Mouse (Mus musculus): ENCODE measurements around the gene Gm44511.
"Not testable (repeated sequence)": the region's sequence is repeated elsewhere in the genome, so short reads cannot be mapped to it uniquely, and the experiment has no call there.

Gene Gm44511

GRCm38 (mm10) chr6:128808532-128808931 lies 17.6 kb downstream of the Gm44511 start:
- in situ Hi-C loops (cut with MboI; ENCODE audit: low pct_unique_long_range_greater_than_20kb in 1 of 2, low sequenced_read_pairs in 2 of 2, unreplicated experiment in 1 of 2) = no loop called here

GRCm38 (mm10) chr6:128807021-128807420 lies 19.1 kb downstream of the Gm44511 start:
- in situ Hi-C loops (cut with MboI; ENCODE audit: low pct_unique_long_range_greater_than_20kb in 1 of 2, low sequenced_read_pairs in 2 of 2, unreplicated experiment in 1 of 2) = no loop called here

- in situ Hi-C loops (cut with MboI; ENCODE audit: low pct_unique_long_range_greater_than_20kb in 1 of 2, low sequenced_read_pairs in 2 of 2, unreplicated experiment in 1 of 2) = not testable (repeated sequence)
These were observed 21.1 kb downstream of the Gm44511 start for GRCm38 (mm10) chr6:128804823-128805640.

- in situ Hi-C loops (cut with MboI; ENCODE audit: low pct_unique_long_range_greater_than_20kb in 1 of 2, low sequenced_read_pairs in 2 of 2, unreplicated experiment in 1 of 2) = no loop called here
These were observed 22.9 kb downstream of the Gm44511 start for GRCm38 (mm10) chr6:128802999-128803857.

GRCm38 (mm10) chr6:128802557-128802956 lies 23.6 kb downstream of the Gm44511 start:
- in situ Hi-C loops (cut with MboI; ENCODE audit: low pct_unique_long_range_greater_than_20kb in 1 of 2, low sequenced_read_pairs in 2 of 2, unreplicated experiment in 1 of 2) = no loop called here

GRCm38 (mm10) chr6:128800696-128801095 lies 25.4 kb downstream of the Gm44511 start:
- in situ Hi-C loops (cut with MboI; ENCODE audit: low pct_unique_long_range_greater_than_20kb in 1 of 2, low sequenced_read_pairs in 2 of 2, unreplicated experiment in 1 of 2) = not testable (repeated sequence)

- in situ Hi-C loops (cut with MboI; ENCODE audit: low pct_unique_long_range_greater_than_20kb in 1 of 2, low sequenced_read_pairs in 2 of 2, unreplicated experiment in 1 of 2) = loop anchor here in 1 of 2 experiments (5.0 kb wide), 1 partner anchor 38 kb away; no protein-coding TSS in a partner anchor
These were observed 26.2 kb downstream of the Gm44511 start for GRCm38 (mm10) chr6:128799896-128800270.

GRCm38 (mm10) chr6:128799144-128799895 lies 26.8 kb downstream of the Gm44511 start:
- in situ Hi-C loops (cut with MboI; ENCODE audit: low pct_unique_long_range_greater_than_20kb in 1 of 2, low sequenced_read_pairs in 2 of 2, unreplicated experiment in 1 of 2) = loop anchor here in 1 of 2 experiments (5.0 kb wide), 1 partner anchor 37 kb away; no protein-coding TSS in a partner anchor

GRCm38 (mm10) chr6:128798772-128799143 lies 27.4 kb downstream of the Gm44511 start:
- in situ Hi-C loops (cut with MboI; ENCODE audit: low pct_unique_long_range_greater_than_20kb in 1 of 2, low sequenced_read_pairs in 2 of 2, unreplicated experiment in 1 of 2) = loop anchor here in 1 of 2 experiments (5.0 kb wide), 1 partner anchor 36 kb away; no protein-coding TSS in a partner anchor

- in situ Hi-C loops (cut with MboI; ENCODE audit: low pct_unique_long_range_greater_than_20kb in 1 of 2, low sequenced_read_pairs in 2 of 2, unreplicated experiment in 1 of 2) = loop anchor here in 1 of 2 experiments (5.0 kb wide), 1 partner anchor 36 kb away; no protein-coding TSS in a partner anchor
These were observed 28.0 kb downstream of the Gm44511 start for GRCm38 (mm10) chr6:128797936-128798771.

GRCm38 (mm10) chr6:128797185-128797905 lies 28.8 kb downstream of the Gm44511 start:
- in situ Hi-C loops (cut with MboI; ENCODE audit: low pct_unique_long_range_greater_than_20kb in 1 of 2, low sequenced_read_pairs in 2 of 2, unreplicated experiment in 1 of 2) = loop anchor here in 1 of 2 experiments (5.0 kb wide), 1 partner anchor 35 kb away; no protein-coding TSS in a partner anchor

GRCm38 (mm10) chr6:128796321-128796955 lies 29.7 kb downstream of the Gm44511 start:
- in situ Hi-C loops (cut with MboI; ENCODE audit: low pct_unique_long_range_greater_than_20kb in 1 of 2, low sequenced_read_pairs in 2 of 2, unreplicated experiment in 1 of 2) = loop anchor here in 1 of 2 experiments (5.0 kb wide), 1 partner anchor 34 kb away; no protein-coding TSS in a partner anchor

GRCm38 (mm10) chr6:128793734-128794133 lies 32.4 kb downstream of the Gm44511 start:
- in situ Hi-C loops (cut with MboI; ENCODE audit: low pct_unique_long_range_greater_than_20kb in 1 of 2, low sequenced_read_pairs in 2 of 2, unreplicated experiment in 1 of 2) = loop anchor here in 1 of 2 experiments (5.0 kb wide), 1 partner anchor 166 kb away; no protein-coding TSS in a partner anchor

GRCm38 (mm10) chr6:128790491-128790994 lies 35.6 kb downstream of the Gm44511 start:
- in situ Hi-C loops (cut with MboI; ENCODE audit: low pct_unique_long_range_greater_than_20kb in 1 of 2, low sequenced_read_pairs in 2 of 2, unreplicated experiment in 1 of 2) = loop anchor here in 1 of 2 experiments (5.0 kb wide), 1 partner anchor 163 kb away; no protein-coding TSS in a partner anchor

GRCm38 (mm10) chr6:128789115-128789514 lies 37.0 kb downstream of the Gm44511 start, which contains the start of gene Klrb1c:
Gene Klrb1c (minus strand): TSS chr6:128789215.
- in situ Hi-C loops (cut with MboI; ENCODE audit: low pct_unique_long_range_greater_than_20kb in 1 of 2, low sequenced_read_pairs in 2 of 2, unreplicated experiment in 1 of 2) = no loop called here

GRCm38 (mm10) chr6:128788517-128788916 lies 37.6 kb downstream of the Gm44511 start:
- in situ Hi-C loops (cut with MboI; ENCODE audit: low pct_unique_long_range_greater_than_20kb in 1 of 2, low sequenced_read_pairs in 2 of 2, unreplicated experiment in 1 of 2) = no loop called here
